Mouse (Mus musculus) neural tube, embryonic 10.5 days (tissue): ENCODE measurements around the gene Zscan4d.
"Not testable (repeated sequence)": the region's sequence is repeated elsewhere in the genome, so short reads cannot be mapped to it uniquely, and the experiment has no call there.

ENCODE experiments used
- DNase-seq: peaks from one replicate; pipeline ENCODE4 v3.0.0-alpha.2; 2017; ENCODE audit warnings: low spot score; ENCODE audit errors: extremely low spot score

Gene Zscan4d

DNA sequence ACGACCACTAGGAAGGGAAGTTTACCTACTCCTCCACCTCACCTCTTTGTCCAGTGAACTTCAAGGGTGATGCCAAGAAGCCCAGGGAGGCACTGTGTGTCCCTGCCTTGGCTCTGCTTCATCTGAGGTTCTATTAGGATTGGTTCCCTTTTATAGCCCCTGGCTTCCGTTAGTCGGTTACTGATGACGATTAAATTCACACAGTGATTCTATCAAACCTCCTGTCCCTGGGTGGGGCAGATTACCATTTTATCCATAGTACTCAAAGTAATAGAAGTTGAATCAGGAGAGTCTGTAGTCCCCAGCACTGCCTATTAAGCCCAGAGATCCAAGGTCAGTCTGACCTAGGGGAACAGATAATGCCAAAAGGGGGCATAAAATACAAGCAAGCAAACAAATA, at the start of gene Zscan4d:
Zscan4d (minus strand) TSS at position 101 of the 400 bp plus-strand sequence.
- not testable (repeated sequence) for DNase-seq

- not testable (repeated sequence) for DNase-seq
Measured at GRCm38 (mm10) chr7:11158036-11158435, 7.9 kb downstream of the Zscan4d start.
